Mouse (Mus musculus) small intestine, adult 2 months (tissue): ENCODE data around the gene Mall.

Experiments used
- CTCF ChIP-seq: fragments of 200-500 bp; IDR thresholded peaks from 2 replicates; pipeline ENCODE4 v1.5.1; 2012; ENCODE audit warnings: low read depth, mild to moderate bottlenecking, control low read depth, inconsistent platforms, low read length, moderate library complexity, mixed read lengths; ENCODE audit not compliant: insufficient replicate concordance, insufficient read length; ENCODE audit errors: extremely low read depth
- POLR2A ChIP-seq: fragments of 200-500 bp; IDR thresholded peaks from 2 replicates; pipeline ENCODE4 v1.6.1; 2012; ENCODE audit warnings: low read depth, mild to moderate bottlenecking, control low read depth, inconsistent platforms, low read length, moderate library complexity

DNA sequence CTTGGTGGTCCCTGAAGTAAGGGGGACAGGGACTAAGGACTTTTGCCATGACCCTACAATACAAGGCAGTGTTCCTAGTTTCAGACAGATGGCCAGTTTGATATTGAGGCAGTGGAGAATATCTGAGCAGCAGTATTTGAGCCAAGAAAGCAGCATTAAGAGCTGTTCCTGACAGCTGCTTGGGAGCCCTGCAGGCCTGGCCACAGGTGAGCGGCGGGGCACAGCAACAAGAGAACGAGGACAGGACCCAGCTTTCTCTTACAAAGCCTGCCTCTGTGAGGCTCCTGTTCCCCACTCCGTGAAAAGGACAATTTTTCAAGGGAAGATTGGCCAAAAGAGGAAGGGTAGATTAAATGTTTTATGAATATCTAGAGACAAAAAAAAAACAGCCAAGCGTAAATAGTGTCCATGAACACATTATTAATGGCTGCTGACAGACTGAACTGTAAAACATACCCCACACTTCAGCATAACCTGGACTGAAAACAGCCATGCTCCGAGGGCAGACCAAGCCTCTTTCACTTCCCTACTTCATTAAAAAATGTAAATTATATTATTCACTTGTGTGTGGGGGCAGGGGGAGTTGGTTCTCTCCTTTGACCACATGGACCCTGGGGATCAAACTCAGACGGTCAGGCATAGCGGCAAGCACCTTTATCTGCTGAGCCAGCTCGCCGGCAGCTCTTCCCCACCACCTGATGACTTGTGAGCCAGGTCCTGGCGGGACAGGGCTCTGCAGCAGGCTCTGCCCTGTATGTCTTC is 22.3 kb upstream of the Mall start:
- TF ChIP-seq CTCF (no peak), POLR2A (no peak)
